Mouse (Mus musculus) heart, adult 2 months (tissue): ENCODE data around the gene Cfap43.

Experiments used
- CTCF ChIP-seq: fragments of 200-600 bp; IDR thresholded peaks from 2 replicates; pipeline ENCODE4 v1.8.1; 2022; ENCODE audit warnings: antibody characterized with exemption, mild to moderate bottlenecking, moderate library complexity
- EP300 ChIP-seq: fragments of 200-500 bp; IDR thresholded peaks from 2 replicates; pipeline ENCODE4 v1.6.1; 2011; ENCODE audit warnings: low read depth, low read length, control low read depth; ENCODE audit not compliant: insufficient read depth
- POLR2A ChIP-seq: fragments of 200-500 bp; IDR thresholded peaks from 2 replicates; pipeline ENCODE4 v1.6.1; 2011; ENCODE audit warnings: mild to moderate bottlenecking, low read depth, low read length, control low read depth; ENCODE audit not compliant: insufficient read depth

DNA sequence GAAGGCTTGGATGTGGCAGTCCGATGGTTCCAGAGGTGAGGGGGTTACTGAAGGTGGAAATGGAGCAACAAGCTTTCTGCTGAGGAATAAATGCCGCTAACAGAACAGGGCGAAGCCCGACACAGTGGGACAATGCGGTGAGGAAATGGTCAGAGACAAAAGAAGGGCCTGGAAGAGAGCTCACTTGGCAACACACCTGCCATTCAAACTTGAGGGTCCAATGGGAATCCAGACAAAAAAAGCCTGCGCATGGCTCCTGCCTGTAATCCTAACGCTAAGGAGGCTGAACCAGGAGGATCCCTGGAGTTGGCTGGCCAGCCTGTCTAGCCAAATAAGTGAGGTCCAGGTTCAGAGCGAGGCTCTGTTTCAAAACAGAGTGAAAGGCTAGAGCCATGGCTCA lies 222.7 kb downstream of the Cfap43 start:
- TF ChIP-seq POLR2A (no peak), CTCF (no peak), EP300 (no peak)
